Mouse (Mus musculus): ENCODE measurements around the gene Agpat4.

DNA sequence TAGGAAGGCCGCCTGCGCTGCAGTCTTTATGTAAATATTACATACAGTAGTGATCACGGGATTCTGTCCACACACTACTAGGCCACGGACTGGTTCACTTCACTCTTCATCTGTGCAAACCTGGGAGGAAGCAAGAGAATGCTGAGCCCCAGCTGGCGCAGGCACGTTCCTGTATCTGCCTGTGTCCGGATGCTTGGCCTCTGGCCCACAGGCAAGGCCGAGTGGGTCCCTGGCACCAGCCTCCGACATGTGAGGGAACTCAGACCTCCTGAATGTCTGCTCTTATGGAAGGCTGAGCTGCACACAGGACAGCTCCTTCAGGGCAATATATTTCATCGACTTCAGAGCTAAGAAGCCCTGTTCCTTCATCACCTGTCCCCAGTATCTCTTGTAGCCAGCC is 109.5 kb downstream of the Agpat4 start:
- TF ChIP-seq MAX (IDR thresholded peaks at IDR 0.05) (no peak), USF1 (IDR thresholded peaks at IDR 0.05; ENCODE audit: low read depth) (no peak)
